Mouse (Mus musculus): ENCODE data around the gene Chgb. TPM values are rescaled to one million over a fixed set of nuclear protein-coding genes. Genes with fewer than 3 reads are reported as not detected.

The Chgb gene
- total RNA-seq (2015) = not detected in 2 replicates
- total RNA-seq (2017) = not detected in 2 replicates

DNA sequence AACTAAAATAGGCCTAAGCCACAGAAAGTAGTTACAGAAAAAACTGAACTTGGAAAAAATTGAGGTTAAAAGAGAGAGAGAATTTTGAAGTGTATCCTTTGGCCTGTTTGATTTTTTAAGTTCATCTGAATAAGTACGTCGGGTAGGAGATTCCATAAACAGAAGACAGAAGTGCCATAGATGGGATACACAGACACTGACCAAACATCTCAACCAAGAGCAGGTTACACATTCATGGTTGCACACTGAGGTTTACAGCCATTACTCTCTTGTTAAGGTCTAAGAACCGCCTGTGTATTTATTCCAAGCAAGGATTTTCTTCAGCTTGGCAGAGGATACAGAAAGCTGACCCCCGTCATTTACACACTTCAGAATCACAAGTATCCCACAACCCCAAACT is at the start of gene Chgb:
TSS of gene Chgb (plus strand) at position 301 of the 400 bp plus-strand sequence.
- no peak for ATAC-seq (ENCODE audit: poor library complexity, severe bottlenecking)

DNA sequence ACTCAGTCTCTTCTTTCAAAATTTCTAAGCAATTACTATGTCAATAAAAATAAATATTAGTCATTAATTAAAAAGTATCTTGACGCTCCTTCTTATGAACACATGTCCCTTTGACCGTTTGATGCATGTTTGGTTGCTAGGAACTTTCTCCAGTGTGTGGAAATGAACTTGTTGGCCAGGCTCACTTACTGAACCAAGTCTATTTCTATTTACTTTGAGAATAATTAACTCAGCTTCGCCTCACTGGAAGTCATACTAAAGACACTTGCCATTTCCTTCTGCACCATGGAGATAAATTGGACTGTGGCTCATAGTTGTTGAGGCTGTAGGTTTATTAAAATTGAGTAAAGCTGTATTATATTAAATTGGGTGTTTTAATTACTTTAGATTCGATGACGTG is 48.1 kb upstream of the Chgb start:
- ATAC-seq (ENCODE audit: poor library complexity, severe bottlenecking) = no peak

DNA sequence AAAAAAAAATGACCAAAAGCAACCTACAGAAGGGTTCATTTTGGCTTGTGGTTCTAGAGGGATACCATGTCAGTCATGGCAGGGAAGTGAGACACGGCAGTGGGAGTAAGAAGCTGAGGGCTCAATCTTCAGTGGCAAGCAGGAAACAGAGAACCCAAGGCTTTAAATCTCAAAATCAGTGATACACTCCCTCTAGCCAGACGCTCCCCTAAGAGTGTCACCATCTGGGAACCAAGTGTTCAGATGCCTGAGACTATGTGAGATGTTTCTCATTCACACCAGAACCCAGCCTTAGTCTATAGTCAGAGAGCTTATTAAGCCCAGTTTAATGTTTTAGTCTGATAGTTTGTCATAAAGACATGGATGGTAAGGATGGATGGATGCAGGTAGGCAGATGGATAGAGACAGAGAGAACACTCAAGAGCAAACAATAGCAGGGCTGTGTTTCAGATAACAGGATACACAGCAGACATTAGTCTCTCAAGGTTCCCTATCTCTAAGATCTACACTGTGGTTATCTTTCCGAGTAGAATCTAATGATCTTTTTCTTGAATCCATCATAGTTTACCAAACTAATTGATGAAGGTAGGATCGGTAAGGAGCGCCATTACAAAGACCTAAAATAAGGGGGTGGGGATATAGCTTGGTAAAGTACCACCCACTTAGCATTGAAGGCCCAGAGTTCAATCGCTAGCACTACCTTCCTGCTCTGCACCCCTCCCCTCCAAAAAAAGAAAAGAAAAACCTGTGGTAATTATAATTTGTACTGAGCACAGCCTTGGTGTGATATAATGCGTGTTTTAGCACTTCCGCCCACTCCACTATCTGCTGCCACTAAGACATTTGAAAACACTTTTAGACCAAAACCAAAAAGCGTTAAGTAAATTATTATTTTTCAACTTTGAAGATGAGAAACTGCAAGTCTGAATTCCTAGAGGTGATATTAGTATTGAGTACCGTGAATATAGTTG is 47.2 kb upstream of the Chgb start:
- no peak for ATAC-seq (ENCODE audit: poor library complexity, severe bottlenecking)

DNA sequence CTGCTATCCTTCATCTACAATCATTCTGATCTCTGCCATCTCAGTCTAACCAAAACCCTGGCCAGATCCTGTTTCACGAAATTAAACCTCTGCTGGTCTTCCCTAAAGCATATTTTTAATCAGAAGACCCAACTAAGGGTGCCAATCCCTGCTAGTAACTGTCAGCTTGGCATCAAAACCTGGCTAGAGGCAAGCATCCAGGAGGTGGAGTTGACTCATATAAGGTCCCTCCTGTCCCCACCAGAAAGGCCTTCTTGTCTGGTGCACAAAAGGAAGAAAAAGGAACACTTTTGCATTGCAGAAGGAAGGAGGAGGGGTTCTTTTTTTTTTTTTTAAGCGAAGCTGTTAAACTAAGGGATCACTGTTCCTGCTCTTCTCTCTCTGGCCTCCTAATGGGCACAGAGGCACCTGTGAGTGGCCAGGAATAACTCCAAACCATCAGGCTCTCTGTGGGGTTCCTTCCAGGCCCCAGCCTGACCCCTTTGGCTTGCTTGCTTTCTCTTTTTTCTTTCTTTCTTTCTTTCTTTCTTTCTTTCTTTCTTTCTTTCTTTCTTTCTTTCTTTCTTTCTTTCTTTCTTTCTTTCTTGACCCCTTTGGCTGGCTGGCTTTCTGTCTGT is 42.2 kb upstream of the Chgb start:
- ATAC-seq (ENCODE audit: poor library complexity, severe bottlenecking) = no peak

DNA sequence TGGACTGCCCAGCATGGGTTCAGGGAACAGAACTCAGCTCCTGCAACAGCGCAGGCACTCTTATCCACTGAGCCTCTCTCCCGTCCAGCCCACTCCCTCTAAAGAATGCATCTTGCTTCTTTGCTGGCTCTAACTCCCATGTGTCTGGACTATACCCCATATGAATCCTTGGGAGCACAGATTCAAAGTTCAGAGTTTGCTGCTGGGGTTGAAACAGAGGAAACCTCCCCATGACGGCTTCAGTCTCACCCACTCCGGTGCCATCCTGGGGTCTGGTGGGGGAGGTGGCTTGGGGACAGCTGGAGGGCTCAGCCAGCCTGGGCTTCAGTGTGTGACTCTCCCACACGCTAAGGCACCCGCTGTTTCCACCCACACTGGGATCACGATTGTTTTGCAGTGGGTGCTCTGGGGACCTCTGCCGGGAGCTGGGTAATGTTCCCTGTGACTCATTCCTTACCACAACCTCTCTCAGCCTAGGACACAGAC is 39.2 kb upstream of the Chgb start:
- ATAC-seq (ENCODE audit: poor library complexity, severe bottlenecking) = no peak

DNA sequence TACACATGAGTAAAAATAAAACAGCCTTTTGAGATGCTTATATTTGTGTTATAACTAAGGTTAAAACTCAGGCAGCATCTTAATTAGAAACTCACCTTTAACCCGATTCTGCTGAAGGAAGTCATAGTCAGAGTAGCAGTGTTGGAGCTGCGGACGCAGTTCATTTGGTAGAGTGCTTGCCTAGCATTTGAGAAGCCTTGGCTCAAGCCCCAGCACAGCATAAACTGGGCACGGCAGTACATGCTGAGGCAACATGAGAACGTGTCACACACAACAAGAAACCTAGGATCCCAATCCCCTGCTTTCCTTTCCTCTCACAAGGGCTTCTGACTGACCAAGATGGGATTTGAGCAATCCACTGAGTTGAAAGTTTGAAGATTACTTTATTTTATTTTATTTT is 36.2 kb upstream of the Chgb start:
- no peak for ATAC-seq (ENCODE audit: poor library complexity, severe bottlenecking)

DNA sequence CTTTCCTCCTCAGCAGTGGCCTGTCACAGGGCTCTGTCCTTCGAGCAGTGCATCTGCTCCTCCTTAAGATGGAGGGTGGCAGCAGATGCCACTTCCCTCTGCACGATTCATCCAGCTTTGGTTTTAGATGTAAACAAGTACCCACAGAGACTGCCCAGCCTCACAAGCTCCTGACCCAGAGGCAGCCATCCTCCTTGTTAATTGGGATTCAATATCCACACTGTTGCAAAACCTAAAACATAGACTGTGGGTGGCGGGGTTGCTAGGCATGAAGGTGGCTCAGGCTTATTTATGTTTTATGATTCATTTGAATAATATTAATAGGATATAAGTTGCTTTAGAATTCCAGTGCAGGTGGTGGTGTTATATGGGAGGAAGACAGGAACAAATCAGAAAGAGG is 35.0 kb upstream of the Chgb start:
- ATAC-seq (ENCODE audit: poor library complexity, severe bottlenecking) = no peak

DNA sequence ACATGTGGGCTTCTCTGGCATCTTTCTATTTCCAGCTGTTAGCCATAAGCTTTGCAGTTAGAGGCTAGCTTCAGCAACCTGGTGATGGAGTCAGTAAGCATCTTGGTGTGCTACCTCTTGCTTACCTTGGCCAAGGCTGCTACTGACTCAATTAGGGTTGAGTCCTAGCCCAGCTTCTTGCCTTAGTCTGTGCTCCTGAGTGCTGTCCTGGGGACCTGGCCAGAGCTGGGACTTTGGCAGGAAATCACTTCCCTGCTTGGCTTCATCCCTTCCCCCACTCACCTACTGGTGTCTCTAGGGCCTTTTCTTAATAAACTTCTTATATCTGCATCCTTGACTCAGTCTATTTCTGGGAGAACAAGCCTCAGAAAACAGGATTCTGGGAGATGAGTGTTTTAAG is 30.4 kb upstream of the Chgb start:
- ATAC-seq (ENCODE audit: poor library complexity, severe bottlenecking) = no peak

DNA sequence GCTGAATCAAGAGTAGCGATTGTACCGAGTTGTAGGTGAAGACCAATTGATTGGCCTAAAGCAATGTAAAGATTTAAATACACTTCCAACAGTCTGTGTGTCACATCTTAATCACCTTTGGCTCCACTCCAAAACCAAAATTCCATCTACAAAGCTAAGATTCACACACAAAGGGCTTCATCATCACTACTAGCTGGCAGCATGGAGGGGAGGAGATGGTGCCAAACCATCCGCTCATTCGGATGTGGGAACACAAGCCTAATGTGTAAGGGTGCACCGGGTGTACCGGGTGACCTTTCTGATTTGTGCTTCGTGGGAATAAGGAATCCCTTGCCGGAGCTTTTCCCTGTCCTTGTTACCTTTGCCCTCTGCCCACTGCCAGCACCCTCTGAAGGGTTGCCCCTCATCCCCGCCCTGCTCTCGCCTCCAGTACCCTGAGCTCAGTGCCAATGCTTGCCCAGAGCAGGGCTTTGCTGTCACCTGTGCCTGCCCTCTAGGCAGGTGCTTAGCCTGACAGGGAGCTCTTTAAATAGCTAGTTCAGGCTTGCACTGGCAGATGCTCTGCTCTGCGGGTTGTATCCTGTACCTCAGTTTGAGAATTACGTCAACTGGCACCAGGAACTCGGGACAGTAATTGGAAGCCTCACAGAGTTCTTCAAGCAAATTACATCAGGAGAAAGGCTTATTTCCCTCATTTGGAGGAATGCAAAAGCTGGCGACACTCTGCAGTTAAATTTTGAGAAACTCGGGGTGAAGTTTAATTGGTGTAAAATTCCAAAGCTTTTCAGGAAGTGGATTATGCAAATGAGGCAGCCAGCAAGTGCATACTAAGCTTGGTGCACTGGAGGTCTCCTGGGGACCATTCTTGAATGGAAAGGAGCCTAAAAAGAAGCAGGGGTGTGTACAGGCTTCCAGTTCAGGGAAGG is 29.7 kb upstream of the Chgb start:
- no peak for ATAC-seq (ENCODE audit: poor library complexity, severe bottlenecking)

DNA sequence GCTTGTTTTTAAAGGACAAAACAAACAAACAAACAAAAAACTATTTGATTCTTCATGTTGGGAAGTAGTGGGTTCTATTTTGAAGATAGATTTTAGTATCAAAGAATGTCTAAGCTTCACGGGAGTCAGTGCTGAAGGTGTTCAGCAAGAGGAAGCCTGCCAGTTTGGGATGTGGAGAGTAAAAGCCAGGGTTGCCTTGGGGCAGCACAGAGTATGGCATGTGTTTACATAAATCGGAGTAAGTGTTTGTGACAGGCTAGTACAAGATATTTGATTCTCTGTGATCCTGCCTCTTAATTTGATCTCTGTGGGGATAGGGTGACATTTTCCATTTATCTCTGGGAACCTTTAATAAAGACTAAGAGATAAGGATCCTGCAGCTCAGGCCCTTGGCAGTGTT is 28.7 kb upstream of the Chgb start:
- ATAC-seq (ENCODE audit: poor library complexity, severe bottlenecking) = no peak

DNA sequence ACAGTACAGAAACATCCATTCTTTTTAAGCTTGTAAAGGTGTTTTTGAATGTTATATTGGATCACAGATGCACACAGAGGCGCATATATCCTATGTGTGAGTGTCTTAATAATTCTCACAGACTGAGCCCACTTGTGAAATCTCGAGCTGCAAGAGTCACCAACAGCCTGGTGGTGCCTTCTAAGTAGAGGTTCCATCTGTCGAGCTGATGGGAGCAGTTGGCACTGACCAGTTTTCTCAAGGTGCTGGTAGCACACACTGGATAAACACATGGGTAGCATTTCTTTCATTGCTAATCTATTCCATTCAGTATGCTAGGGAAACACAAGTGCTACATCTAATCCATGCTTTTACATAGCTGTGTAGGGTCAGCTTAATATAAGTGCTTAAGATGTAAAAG is 27.9 kb upstream of the Chgb start:
- ATAC-seq (ENCODE audit: poor library complexity, severe bottlenecking) = no peak

DNA sequence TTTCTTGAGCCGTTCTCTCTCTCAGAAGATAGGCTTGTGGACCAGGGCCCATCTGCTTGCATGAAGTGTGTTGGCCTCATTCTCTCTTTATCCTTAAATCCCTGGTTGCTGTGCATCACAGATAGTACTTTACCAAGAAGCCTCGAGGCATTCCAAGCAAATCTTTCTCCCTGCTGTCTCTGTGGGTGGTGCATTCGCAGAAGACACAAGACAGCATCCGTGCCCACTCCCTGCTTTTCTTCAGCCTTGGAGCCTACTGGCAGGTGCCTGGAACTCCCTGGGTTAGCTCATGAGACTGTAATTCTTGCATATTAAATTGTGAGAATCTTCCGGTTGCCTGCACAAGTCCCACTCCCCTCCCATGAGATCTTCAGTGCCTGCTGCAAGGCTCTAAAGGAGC is 23.2 kb upstream of the Chgb start:
- ATAC-seq (ENCODE audit: poor library complexity, severe bottlenecking) = no peak

DNA sequence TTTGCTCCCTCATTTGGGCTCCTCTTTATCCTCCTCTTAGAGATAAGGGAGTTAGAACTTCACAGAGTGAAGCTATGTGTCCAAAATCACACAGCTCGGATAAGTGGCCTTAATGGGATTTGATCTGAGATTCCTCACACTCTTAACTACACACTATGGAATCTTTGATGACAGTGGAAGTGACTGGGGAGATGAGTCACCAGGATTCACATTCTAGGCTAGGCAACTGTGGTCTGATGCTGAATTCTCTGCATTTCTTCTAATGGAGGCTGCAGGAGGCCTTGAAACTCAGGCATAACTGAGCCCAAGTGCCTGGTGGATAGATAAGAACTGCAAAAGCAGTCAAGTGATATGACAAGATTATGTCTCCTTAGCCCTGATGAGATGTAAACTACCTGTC is 10.3 kb upstream of the Chgb start:
- ATAC-seq (ENCODE audit: poor library complexity, severe bottlenecking) = no peak

DNA sequence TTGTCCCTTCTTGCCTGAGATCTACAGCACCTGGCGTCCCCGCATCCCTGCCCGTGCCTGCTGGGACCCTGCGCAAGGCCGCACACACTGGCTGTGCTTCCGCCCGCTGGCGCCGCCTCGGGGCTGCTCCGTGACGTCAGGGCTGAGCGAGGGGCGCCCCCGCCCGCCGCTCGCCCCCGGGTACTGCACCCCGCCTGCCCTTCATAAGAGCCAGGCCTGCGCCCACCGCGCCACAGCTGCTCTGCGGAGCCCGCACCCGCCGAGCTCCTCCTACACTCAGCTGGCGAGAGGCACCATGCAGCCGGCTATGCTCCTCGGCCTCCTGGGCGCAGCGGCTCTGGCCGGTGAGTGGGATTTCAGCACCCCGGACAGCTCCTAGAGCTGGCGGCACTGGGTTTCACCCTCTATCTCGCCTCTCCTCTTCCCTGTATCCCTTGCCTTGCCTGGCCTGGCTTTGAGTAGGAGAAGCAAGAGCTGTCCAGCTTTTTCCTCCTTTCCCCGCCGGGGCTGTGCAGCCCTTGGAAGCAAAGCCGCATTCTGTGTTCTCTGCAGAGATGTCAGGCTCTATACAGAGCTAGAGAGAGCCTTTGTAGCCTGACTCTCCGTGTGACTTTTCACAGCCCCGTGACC is 476 bp downstream of the Chgb start:
- peak; percentile 84 for ATAC-seq (ENCODE audit: poor library complexity, severe bottlenecking)

DNA sequence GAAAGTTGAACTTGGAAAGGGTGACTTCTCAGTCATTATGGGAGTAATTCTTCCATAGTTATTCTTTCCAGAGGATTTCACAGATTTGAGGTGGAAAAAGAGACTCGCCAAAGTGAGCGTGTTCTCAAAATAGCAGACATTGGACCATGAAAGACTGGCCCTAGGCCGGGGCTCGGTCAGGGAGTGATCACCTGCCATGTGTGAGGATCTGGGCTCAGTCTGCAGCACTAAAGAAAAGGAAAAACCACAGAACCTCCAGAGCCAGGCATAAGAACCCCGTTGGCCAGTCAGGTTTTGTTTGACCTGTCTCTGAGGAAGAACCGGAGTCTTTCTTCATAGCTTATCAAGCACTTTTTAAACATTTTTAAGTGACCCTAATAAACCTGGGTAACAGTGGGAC is 3.0 kb downstream of the Chgb start:
- ATAC-seq (ENCODE audit: poor library complexity, severe bottlenecking) = no peak

DNA sequence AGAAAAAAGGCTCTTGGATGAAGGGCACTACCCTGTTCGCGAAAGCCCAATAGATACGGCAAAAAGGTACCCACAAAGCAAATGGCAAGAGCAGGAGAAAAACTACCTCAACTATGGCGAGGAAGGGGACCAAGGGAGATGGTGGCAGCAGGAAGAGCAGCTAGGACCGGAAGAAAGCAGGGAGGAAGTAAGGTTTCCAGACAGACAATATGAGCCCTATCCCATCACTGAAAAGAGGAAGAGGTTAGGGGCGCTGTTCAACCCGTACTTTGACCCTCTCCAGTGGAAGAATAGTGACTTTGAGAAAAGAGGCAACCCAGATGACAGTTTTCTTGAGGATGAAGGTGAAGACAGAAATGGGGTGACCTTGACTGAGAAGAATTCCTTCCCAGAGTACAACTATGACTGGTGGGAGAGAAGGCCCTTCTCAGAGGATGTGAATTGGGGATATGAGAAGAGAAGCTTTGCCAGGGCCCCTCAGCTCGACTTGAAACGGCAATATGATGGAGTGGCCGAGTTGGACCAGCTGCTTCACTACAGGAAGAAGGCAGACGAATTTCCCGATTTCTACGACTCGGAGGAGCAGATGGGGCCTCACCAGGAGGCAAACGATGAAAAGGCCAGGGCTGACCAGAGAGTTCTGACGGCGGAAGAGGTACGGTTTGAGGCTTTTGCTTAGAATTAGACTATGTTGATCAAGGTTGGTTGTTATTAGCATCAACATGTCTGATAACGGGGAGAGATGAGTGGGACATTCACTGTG is 12.5 kb downstream of the Chgb start:
- ATAC-seq (ENCODE audit: poor library complexity, severe bottlenecking) = no peak

DNA sequence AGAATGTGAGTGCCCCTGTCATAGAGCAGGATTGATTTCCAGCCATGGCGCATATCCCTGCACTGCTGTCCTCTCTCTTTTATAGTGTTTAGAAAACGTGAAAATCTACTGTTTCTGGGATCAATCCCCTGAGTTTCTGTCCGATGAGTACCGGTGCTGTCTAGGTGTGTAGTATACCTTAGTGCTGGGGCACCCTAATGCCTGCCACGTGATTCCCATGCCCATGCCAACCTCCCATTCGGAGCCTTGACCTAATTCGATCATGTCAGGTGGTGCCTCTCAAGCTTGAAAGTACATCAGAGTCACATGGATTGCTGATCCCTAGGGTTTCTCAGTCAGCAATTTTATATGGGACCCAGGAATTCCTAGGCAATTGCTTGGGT is 13.1 kb downstream of the Chgb start:
- no peak for ATAC-seq (ENCODE audit: poor library complexity, severe bottlenecking)

DNA sequence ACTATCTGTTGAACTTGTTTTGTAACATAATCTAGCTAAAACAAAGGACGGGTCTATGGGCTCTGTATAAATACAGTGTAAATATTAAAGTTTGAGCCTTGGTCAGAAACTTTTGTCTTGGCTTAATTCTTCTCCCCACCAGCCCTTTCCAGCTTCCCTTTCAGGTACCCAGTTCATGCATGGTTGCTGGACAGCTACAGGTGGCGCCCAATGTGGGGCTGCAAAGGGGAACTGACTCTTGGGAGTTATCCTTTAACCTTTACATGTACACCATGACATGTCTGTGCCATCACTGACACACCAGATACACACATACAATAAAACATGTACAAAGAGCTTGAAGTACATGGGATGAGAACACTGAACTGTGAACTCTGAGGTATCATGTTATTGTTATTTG is 21.9 kb downstream of the Chgb start:
- ATAC-seq (ENCODE audit: poor library complexity, severe bottlenecking) = no peak

DNA sequence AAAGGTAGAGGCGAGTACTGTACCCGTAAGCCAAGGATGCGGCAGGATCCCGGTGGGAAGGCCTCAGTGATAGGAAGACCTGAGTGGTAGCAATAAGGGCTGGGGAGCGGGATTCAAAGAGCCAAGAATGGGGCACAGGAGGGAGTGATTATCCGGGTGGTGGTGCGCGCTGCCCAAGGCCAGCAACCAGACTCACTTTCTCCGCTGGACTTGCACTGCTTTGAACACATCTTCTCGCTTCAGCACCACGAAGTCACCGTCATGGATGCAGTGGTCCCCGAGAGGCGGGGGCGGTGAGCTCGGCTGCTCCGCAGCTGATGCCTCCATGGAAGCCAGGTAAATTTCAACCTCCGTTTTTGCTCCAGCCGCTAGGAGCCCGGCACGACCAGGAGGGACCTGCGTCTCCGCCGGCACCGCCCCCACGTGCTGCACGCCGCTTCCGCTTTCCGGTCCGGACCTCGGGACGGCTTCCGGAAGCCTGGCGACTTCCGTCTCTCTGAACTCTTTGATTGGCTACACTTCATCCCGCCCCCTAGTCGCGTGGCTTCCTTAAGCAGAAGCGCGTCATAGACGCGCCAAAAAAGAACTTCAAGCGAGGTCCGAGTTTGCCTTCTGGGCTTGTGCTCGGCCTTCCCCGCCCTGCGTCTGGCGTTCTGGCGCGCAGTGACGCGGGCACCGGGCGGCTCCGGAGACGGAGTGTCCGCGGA is 34.7 kb downstream of the Chgb start, which contains the start of the genes Trmt6 and Mcm8:
TSS of gene Trmt6 (minus strand) at position 448 of the 707 bp plus-strand sequence.
TSS of gene Mcm8 (plus strand) at position 534 of the 707 bp plus-strand sequence.
- ATAC-seq (ENCODE audit: poor library complexity, severe bottlenecking) = peak; percentile 98
